Mouse (Mus musculus) MEL (cell line): ENCODE measurements around the gene Tldc1.

Experiments used
- CHD2 ChIP-seq: IDR thresholded peaks from 2 replicates; pipeline ENCODE4 v1.6.1; 2011; ENCODE audit warnings: low read length, improper control_type of control experiment
- CTCF ChIP-seq, 3 experiments: IDR thresholded peaks in 2 of 3; conservative IDR thresholded peaks in 1 of 3; 2 replicates each; pipeline ENCODE4 v1.5.1; 2011 to 2012; ENCODE audit warnings: low read length in 3 of 3, low read depth in 2 of 3, mild to moderate bottlenecking in 2 of 3, improper control_type of control experiment in 1 of 3, inconsistent platforms in 1 of 3, mixed read lengths in 1 of 3, moderate library complexity in 1 of 3; ENCODE audit not compliant: control insufficient read depth in 1 of 3, insufficient read depth in 1 of 3, poor library complexity in 1 of 3, severe bottlenecking in 1 of 3
- HCFC1 ChIP-seq: IDR thresholded peaks from 2 replicates; pipeline ENCODE4 v1.6.1; 2012; ENCODE audit warnings: low read depth, mild to moderate bottlenecking, inconsistent platforms, low read length, improper control_type of control experiment, moderate library complexity
- JUND ChIP-seq: IDR thresholded peaks from 2 replicates; pipeline ENCODE4 v1.6.1; 2011; ENCODE audit warnings: low read depth, mild to moderate bottlenecking, improper control_type of control experiment, low read length
- MEF2A ChIP-seq: IDR thresholded peaks from 2 replicates; pipeline ENCODE4 v1.6.1; 2014; ENCODE audit warnings: low read depth, mild to moderate bottlenecking, inconsistent platforms, low read length, improper control_type of control experiment; ENCODE audit not compliant: poor library complexity, insufficient replicate concordance, severe bottlenecking; ENCODE audit errors: extremely low read depth
- NRF1 ChIP-seq: IDR thresholded peaks from 2 replicates; pipeline ENCODE4 v1.6.1; 2014; ENCODE audit warnings: low read depth, mild to moderate bottlenecking, inconsistent platforms, low read length, improper control_type of control experiment, moderate library complexity; ENCODE audit not compliant: poor library complexity, insufficient read depth, severe bottlenecking
- POLR2A ChIP-seq, 2 experiments: IDR thresholded peaks; 2 replicates each; pipeline ENCODE4 v1.6.1; 2011 to 2012; ENCODE audit warnings: low read length in 2 of 2, mild to moderate bottlenecking in 2 of 2, control low read depth in 1 of 2, improper control_type of control experiment in 1 of 2, low read depth in 1 of 2, moderate library complexity in 1 of 2; ENCODE audit not compliant: control insufficient read depth in 1 of 2, insufficient read depth in 1 of 2, poor library complexity in 1 of 2

- no peak for TF ChIP-seq CHD2
- TF ChIP-seq NRF1: 0 out of 2 replicates have a peak, but pooled peaks have one; percentile 20
- TF ChIP-seq CTCF (IDR thresholded peaks at IDR 0.05 in 2 of 3, conservative IDR thresholded peaks at IDR 0.05 in 1 of 3; ENCODE audit: control insufficient read depth in 1 of 3, insufficient read depth in 1 of 3, low read depth in 2 of 3, low read length in 3 of 3, poor library complexity in 1 of 3, severe bottlenecking in 1 of 3): no peak
- no peak for TF ChIP-seq MEF2A
- TF ChIP-seq POLR2A (IDR thresholded peaks at IDR 0.05; ENCODE audit: control insufficient read depth in 1 of 2, insufficient read depth in 1 of 2, low read depth in 1 of 2, low read length in 2 of 2, poor library complexity in 1 of 2): peak; percentile 72 to 88; a peak in 3 of 4 replicates
- no peak for TF ChIP-seq JUND
- peak; percentile 69 for TF ChIP-seq HCFC1
Measured at GRCm38 (mm10) chr8:119778263-119778662, at the start of gene Tldc1.
